Mouse (Mus musculus): Measurements from ENCODE around the gene Gm4216. TPM values are rescaled to one million over a fixed set of nuclear protein-coding genes. Genes with fewer than 3 reads are reported as not detected.

Gene Gm4216
- not detected in 2 replicates for polyA plus RNA-seq (2012; rRNA removed)

GRCm38 (mm10) chr7:23019823-23020222 is at the start of gene Gm4216:
Gm4216 (minus strand) TSS chr7:23019923.

DNA sequence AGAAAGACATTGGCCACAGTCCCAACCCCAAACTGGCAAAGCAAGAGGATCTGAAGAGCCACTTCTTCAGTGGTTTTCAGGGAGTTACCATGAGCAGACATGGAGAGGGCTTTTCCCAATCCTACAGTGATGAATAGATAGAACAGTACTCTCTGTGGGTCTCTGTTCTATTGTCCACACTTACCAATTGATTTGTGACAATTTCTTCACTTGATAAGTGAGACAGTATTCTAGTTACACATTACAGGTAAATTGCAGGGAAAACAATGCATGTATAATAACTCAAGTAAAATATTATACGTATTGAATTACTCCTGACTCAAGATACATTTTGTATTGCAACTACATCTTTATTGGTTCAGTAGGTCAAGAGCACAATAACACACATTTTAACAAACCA is 47.6 kb upstream of the Gm4216 start, which contains the start of gene Gm8720:
TSS of gene Gm8720 (minus strand) at position 101 of the 400 bp plus-strand sequence.

GRCm38 (mm10) chr7:23055240-23055639 is 35.5 kb upstream of the Gm4216 start, which contains the start of gene Vmn1r163:
Vmn1r163 (plus strand) TSS chr7:23055540.

DNA sequence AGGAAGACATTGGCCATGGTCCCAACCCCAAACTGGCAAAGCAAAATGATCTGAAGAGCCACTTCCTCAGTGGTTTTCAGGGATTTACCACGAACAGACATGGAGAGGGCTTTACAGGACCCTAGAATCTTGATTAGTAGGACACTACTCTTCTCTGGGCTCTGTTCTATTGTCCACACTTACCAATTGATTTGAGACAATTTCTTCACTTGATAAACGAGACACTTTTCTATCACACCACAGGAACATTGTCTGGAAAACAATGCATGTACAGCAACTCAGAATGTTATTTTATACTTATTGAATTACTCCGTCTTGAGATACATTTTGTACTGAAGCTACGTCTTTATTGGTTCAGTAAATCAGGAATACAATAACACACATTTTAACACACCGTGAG is 35.1 kb downstream of the Gm4216 start, which contains the start of gene Gm4214:
TSS of gene Gm4214 (minus strand) at position 101 of the 400 bp plus-strand sequence.

Other genes with a start within 250 kb of the Gm4216 start
- not detected in 2 replicates for gene Vmn1r158, start 229.1 kb downstream of the Gm4216 start, polyA plus RNA-seq (2012; rRNA removed)
- gene Vmn1r159, start 176.3 kb downstream of the Gm4216 start, polyA plus RNA-seq (2012; rRNA removed), result not detected in 2 replicates
- gene Vmn1r160, start 148.7 kb downstream of the Gm4216 start, polyA plus RNA-seq (2012; rRNA removed), result not detected in 2 replicates
- gene Gm4214, start 35.2 kb downstream of the Gm4216 start, polyA plus RNA-seq (2012; rRNA removed), result not detected in 2 replicates
- not detected in 2 replicates for gene Vmn1r163, start 35.6 kb upstream of the Gm4216 start, polyA plus RNA-seq (2012; rRNA removed)
- not detected in 2 replicates for gene Gm8720, start 47.5 kb upstream of the Gm4216 start, polyA plus RNA-seq (2012; rRNA removed)
- gene Gm10662, start 124.6 kb upstream of the Gm4216 start, polyA plus RNA-seq (2012; rRNA removed), result not detected in 2 replicates
- gene Vmn1r165, start 197.4 kb upstream of the Gm4216 start, polyA plus RNA-seq (2012; rRNA removed), result not detected in 2 replicates
- gene Vmn1r166, start 231.8 kb upstream of the Gm4216 start, polyA plus RNA-seq (2012; rRNA removed), result not detected in 2 replicates